Mouse (Mus musculus): ENCODE measurements around the gene Aldh6a1. TPM values are rescaled to one million over a fixed set of nuclear protein-coding genes. Genes with fewer than 3 reads are reported as not detected.

Gene Aldh6a1
- polyA plus RNA-seq, 1 experiment from 2014 or later = 29.5 TPM

DNA sequence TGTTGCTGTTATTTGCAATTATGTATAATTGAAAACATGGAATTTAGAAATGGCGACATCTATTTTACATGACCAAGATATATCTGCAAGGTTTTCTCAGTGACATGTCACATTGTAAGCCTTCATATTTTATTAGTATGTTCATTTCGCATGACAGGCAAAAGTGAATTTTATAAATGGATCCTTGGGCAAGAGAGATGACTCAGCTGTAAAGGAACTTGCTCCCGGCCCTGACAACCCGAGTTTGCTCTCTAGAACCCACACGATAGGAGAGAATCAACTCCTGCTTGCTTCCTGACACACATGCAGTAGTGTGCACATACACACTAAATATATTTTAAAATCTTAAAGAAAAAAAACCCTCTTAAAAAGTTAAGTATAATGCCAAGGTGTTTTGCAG, 10.6 kb upstream of the Aldh6a1 start:
- Histone ChIP-seq H3K27me3 (replicated peaks; ENCODE audit: control insufficient read depth, insufficient read depth, low read length) (no peaks in the 10 kb centered on the region), H3K36me3 (ENCODE audit: control insufficient read depth, insufficient read depth, low read length) (peaks cover 76% of the 10 kb centered on the region), H3K4me1 (replicated peaks; ENCODE audit: control insufficient read depth, insufficient read depth, low read length) (no peaks in the 10 kb centered on the region), H3K4me2 (ENCODE audit: low read length) (no peak overlapping the region), H3K9me3 (ENCODE audit: control insufficient read depth, low read length) (no peaks in the 10 kb centered on the region), H3K27ac (ENCODE audit: low read depth) (no peak overlapping the region), H3K9ac (ENCODE audit: low read length) (no peak overlapping the region), H3K4me3 (ENCODE audit: low read depth, low read length) (no peak overlapping the region)
- no peak for DNase-seq (ENCODE audit: low spot score)
- WGBS = 93% methylated on average over 5 of the region's 5 CpGs
- ATAC-seq (replicated peaks; ENCODE audit: low FRiP score, low TSS enrichment, low read depth) = no peak

DNA sequence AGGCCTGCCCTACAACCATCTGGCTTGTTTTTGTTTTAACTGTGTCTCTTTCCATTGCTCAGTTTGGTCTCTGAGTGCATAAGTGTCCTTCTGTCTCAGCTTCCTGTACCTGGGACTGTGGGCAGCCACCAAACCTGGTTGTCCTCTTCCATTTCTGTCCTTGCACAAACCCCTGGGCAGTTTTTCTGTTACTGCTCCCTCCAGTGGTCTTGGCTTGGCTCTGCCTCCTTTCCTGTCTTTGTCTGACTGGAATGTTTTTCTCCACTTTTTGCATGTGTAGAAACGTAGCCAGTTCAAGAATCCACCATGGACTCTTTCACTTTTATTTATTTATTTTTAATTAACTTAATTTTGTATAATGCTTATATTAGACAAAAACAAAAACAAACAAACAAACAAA, 9.0 kb upstream of the Aldh6a1 start:
- no peak for ATAC-seq (replicated peaks; ENCODE audit: low FRiP score, low TSS enrichment, low read depth)
- no peak for DNase-seq (ENCODE audit: low spot score)
- Histone ChIP-seq H3K27me3 (replicated peaks; ENCODE audit: control insufficient read depth, insufficient read depth, low read length) (no peaks in the 10 kb centered on the region), H3K4me2 (ENCODE audit: low read length) (no peak overlapping the region), H3K36me3 (ENCODE audit: control insufficient read depth, insufficient read depth, low read length) (peaks cover 63% of the 10 kb centered on the region), H3K4me3 (ENCODE audit: low read depth, low read length) (no peak overlapping the region), H3K4me1 (replicated peaks; ENCODE audit: control insufficient read depth, insufficient read depth, low read length) (no peaks in the 10 kb centered on the region), H3K9ac (ENCODE audit: low read length) (no peak overlapping the region), H3K27ac (ENCODE audit: low read depth) (no peak overlapping the region), H3K9me3 (ENCODE audit: control insufficient read depth, low read length) (no peaks in the 10 kb centered on the region)
- 67% methylated on average over 1 of the region's 1 CpGs for WGBS

DNA sequence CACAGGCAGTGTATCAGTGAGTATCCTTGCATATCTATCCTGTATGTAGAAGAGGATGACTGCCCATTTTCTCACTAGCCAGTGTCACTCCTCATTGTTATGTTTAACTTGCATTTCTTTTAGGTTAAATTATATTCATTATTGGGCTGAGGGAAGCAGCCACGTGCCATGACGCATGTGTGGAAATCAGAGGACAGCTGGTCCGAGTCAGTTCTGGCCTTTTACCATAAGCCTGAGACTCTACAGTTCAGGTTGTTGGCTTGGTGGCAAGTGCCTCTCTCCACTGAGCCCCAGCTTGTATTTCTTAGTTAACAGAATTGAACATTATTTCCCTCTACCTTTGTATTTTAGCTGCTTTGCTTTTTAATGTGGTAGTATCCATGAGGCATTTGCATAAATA, 6.1 kb upstream of the Aldh6a1 start:
- no peak overlapping the region for H3K9ac ChIP-seq (ENCODE audit: low read length)
- DNase-seq (ENCODE audit: low spot score) = no peak
- peaks cover 40% of the 10 kb centered on the region for H3K36me3 ChIP-seq (ENCODE audit: control insufficient read depth, insufficient read depth, low read length)
- H3K4me2 ChIP-seq (ENCODE audit: low read length) = no peak overlapping the region
- no peaks in the 10 kb centered on the region for H3K27me3 ChIP-seq (replicated peaks; ENCODE audit: control insufficient read depth, insufficient read depth, low read length)
- H3K4me3 ChIP-seq (ENCODE audit: low read depth, low read length) = no peak overlapping the region
- ATAC-seq (replicated peaks; ENCODE audit: low FRiP score, low TSS enrichment, low read depth) = no peak
- no peak overlapping the region for H3K27ac ChIP-seq (ENCODE audit: low read depth)
- H3K9me3 ChIP-seq (ENCODE audit: control insufficient read depth, low read length) = no peaks in the 10 kb centered on the region
- H3K4me1 ChIP-seq (replicated peaks; ENCODE audit: control insufficient read depth, insufficient read depth, low read length) = peaks cover 9% of the 10 kb centered on the region
- WGBS = 93% methylated on average over 3 of the region's 3 CpGs

DNA sequence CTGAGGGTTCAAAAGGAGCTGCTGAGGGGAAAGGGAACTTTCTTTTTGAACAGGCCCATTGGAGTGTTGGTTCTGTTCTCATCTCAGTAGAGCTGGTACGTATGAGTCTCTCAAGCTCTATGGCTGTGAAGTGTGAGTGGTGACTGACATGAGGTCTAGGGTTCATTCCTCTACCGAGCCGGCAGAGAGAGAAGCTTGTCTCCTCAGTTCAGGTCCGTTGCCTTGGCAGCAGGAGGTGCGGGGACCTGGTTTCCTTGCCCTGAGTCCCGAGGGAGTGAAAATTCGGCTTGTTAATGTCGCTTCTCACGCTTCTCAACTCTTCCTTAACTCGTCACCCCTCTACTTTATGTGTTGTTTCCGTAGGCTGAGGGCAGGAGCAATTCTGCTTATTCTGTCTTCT, 997 bp upstream of the Aldh6a1 start:
- Histone ChIP-seq H3K4me2 (ENCODE audit: low read length) (peak overlapping the region; percentile 99), H3K4me3 (ENCODE audit: low read depth, low read length) (peak overlapping the region; percentile 95), H3K9ac (ENCODE audit: low read length) (peak overlapping the region; percentile 66), H3K27me3 (replicated peaks; ENCODE audit: control insufficient read depth, insufficient read depth, low read length) (no peaks in the 10 kb centered on the region), H3K9me3 (ENCODE audit: control insufficient read depth, low read length) (no peaks in the 10 kb centered on the region), H3K36me3 (ENCODE audit: control insufficient read depth, insufficient read depth, low read length) (peaks cover 3% of the 10 kb centered on the region; the same call in 1 of the 2 replicates), H3K27ac (ENCODE audit: low read depth) (peak overlapping the region; percentile 57; the same call in 1 of the 2 replicates), H3K4me1 (replicated peaks; ENCODE audit: control insufficient read depth, insufficient read depth, low read length) (peaks cover 12% of the 10 kb centered on the region)
- DNase-seq (ENCODE audit: low spot score) (no peak), ATAC-seq (replicated peaks; ENCODE audit: low FRiP score, low TSS enrichment, low read depth) (no peak)
- 1% methylated on average over 11 of the region's 11 CpGs for WGBS

DNA sequence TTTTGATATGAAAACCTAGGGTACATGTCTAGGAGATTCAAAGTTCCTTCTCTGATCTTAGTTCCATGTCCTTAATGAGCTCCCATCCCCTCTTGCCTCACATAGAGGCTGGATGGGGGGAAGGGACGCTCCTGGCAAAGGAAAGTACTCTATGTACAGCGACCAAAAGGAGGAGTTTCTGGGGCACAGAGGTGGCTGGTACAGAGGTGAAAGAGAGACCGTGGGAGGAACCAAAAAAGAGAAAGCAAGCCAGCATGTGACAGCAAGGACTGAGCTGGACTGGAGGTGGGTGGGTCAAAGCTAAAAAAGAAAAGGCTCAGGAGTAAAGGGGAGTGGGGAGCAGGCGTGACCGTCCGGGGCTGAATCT, 470 bp downstream of the Aldh6a1 start:
- Histone ChIP-seq H3K9ac (ENCODE audit: low read length) (peak overlapping the region; percentile 57), H3K9me3 (ENCODE audit: control insufficient read depth, low read length) (no peaks in the 10 kb centered on the region), H3K27ac (ENCODE audit: low read depth) (no peak overlapping the region), H3K4me2 (ENCODE audit: low read length) (peak overlapping the region; percentile 80), H3K36me3 (ENCODE audit: control insufficient read depth, insufficient read depth, low read length) (no peaks in the 10 kb centered on the region), H3K4me1 (replicated peaks; ENCODE audit: control insufficient read depth, insufficient read depth, low read length) (peaks cover 12% of the 10 kb centered on the region), H3K4me3 (ENCODE audit: low read depth, low read length) (peak overlapping the region; percentile 95), H3K27me3 (replicated peaks; ENCODE audit: control insufficient read depth, insufficient read depth, low read length) (no peaks in the 10 kb centered on the region)
- DNase-seq (ENCODE audit: low spot score) (no peak), ATAC-seq (replicated peaks; ENCODE audit: low FRiP score, low TSS enrichment, low read depth) (no peak)
- 0% methylated on average over 6 of the region's 6 CpGs for WGBS

DNA sequence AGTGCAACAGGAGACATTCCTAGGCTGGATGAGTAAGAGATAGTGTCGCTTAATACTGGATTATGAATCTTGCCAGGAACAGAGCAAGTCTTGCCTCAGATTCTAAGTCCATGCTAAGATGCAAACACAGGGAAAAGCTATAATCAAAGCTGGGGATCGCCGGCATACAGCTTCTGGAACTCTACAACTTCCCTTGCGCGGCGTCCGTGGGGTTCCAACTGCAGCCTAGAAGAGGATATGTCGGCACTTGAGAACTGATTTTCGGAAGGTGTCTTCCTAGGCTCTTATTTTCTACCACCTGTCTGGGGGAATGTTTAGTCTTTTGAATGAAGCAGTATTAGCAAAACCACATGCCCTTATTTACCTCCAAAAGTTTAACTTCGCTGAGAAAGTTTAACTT, 917 bp downstream of the Aldh6a1 start:
- no peak for ATAC-seq (replicated peaks; ENCODE audit: low FRiP score, low TSS enrichment, low read depth)
- H3K27me3 ChIP-seq (replicated peaks; ENCODE audit: control insufficient read depth, insufficient read depth, low read length) = no peaks in the 10 kb centered on the region
- no peak for DNase-seq (ENCODE audit: low spot score)
- 48% methylated on average over 10 of the region's 10 CpGs for WGBS
- H3K4me3 ChIP-seq (ENCODE audit: low read depth, low read length) = peak overlapping the region; percentile 95
- peak overlapping the region; percentile 80 for H3K4me2 ChIP-seq (ENCODE audit: low read length)
- H3K36me3 ChIP-seq (ENCODE audit: control insufficient read depth, insufficient read depth, low read length) = no peaks in the 10 kb centered on the region
- peaks cover 12% of the 10 kb centered on the region for H3K4me1 ChIP-seq (replicated peaks; ENCODE audit: control insufficient read depth, insufficient read depth, low read length)
- no peaks in the 10 kb centered on the region for H3K9me3 ChIP-seq (ENCODE audit: control insufficient read depth, low read length)
- H3K9ac ChIP-seq (ENCODE audit: low read length) = no peak overlapping the region; the same call in 1 of the 2 replicates
- H3K27ac ChIP-seq (ENCODE audit: low read depth) = no peak overlapping the region

DNA sequence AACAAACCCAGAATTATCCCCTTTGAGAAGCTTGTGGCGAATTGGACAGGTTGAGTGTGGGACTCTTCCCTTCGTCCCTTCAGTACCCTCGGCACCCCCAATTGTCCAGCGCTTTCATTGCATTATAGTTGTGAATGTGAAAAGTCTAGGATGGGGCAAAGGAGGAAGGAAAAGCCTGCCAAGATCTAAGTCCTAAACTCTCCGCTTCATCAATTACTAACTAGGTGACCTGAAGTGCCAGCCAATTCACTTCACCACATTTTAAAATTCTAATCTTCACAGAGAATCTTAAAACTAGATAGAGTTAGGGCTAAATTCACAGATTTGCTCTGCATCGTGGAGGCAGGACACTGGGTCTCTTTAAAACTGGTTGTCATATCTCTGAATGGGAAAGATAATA, 2.6 kb downstream of the Aldh6a1 start:
- Histone ChIP-seq H3K27ac (ENCODE audit: low read depth) (no peak overlapping the region), H3K9ac (ENCODE audit: low read length) (no peak overlapping the region), H3K36me3 (ENCODE audit: control insufficient read depth, insufficient read depth, low read length) (no peaks in the 10 kb centered on the region), H3K9me3 (ENCODE audit: control insufficient read depth, low read length) (no peaks in the 10 kb centered on the region), H3K4me3 (ENCODE audit: low read depth, low read length) (no peak overlapping the region), H3K4me1 (replicated peaks; ENCODE audit: control insufficient read depth, insufficient read depth, low read length) (peaks cover 12% of the 10 kb centered on the region), H3K27me3 (replicated peaks; ENCODE audit: control insufficient read depth, insufficient read depth, low read length) (no peaks in the 10 kb centered on the region), H3K4me2 (ENCODE audit: low read length) (no peak overlapping the region)
- ATAC-seq (replicated peaks; ENCODE audit: low FRiP score, low TSS enrichment, low read depth) (no peak), DNase-seq (ENCODE audit: low spot score) (no peak)
- 83% methylated on average over 6 of the region's 6 CpGs for WGBS

DNA sequence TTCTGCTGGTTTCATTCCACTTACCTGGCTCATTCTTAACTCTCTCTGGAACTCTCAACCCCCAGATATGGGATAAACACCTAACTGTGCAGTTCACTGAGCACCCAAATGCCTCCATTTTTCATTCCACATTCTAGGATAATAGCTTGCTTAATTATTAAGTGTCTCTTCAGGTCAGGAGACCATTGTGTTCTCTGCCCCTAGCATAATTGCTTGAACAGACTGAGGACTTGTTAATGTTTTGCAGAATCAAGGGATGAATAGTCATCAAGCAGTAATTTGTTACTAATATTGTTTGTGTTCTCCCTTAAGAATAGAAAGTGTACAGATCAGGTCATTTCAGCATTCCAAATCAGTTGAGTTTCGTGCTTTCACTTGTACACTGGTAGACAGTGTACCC, 3.4 kb downstream of the Aldh6a1 start:
- Histone ChIP-seq H3K9ac (ENCODE audit: low read length) (no peak overlapping the region), H3K4me3 (ENCODE audit: low read depth, low read length) (no peak overlapping the region), H3K4me1 (replicated peaks; ENCODE audit: control insufficient read depth, insufficient read depth, low read length) (peaks cover 8% of the 10 kb centered on the region), H3K27ac (ENCODE audit: low read depth) (no peak overlapping the region), H3K9me3 (ENCODE audit: control insufficient read depth, low read length) (no peaks in the 10 kb centered on the region), H3K36me3 (ENCODE audit: control insufficient read depth, insufficient read depth, low read length) (no peaks in the 10 kb centered on the region), H3K27me3 (replicated peaks; ENCODE audit: control insufficient read depth, insufficient read depth, low read length) (no peaks in the 10 kb centered on the region), H3K4me2 (ENCODE audit: low read length) (no peak overlapping the region)
- 81% methylated on average over 1 of the region's 1 CpGs for WGBS
- ATAC-seq (replicated peaks; ENCODE audit: low FRiP score, low TSS enrichment, low read depth) (no peak), DNase-seq (ENCODE audit: low spot score) (no peak)

DNA sequence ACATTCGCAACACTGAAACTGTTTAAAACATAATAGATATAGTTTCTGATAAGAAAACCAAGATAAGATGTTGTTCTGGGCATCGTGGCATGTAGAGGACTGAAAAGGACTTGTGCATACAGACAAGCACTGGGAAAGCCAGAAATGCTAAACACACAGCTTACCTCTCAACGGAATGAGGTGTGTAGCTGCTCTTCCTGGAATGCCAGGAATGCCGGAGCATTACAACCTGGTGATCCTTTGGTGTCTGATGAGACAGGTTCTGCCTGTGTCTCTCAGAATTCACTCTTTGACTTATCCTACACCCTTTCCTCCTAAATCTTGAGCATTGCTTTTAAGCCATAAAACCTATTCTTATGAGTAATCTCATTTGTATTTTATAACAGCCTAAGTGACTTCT, 8.3 kb downstream of the Aldh6a1 start:
- 64% methylated on average over 4 of the region's 4 CpGs for WGBS
- ATAC-seq (replicated peaks; ENCODE audit: low FRiP score, low TSS enrichment, low read depth) = no peak
- Histone ChIP-seq H3K27ac (ENCODE audit: low read depth) (no peak overlapping the region), H3K4me3 (ENCODE audit: low read depth, low read length) (no peak overlapping the region), H3K9ac (ENCODE audit: low read length) (no peak overlapping the region), H3K9me3 (ENCODE audit: control insufficient read depth, low read length) (no peaks in the 10 kb centered on the region), H3K4me1 (replicated peaks; ENCODE audit: control insufficient read depth, insufficient read depth, low read length) (no peaks in the 10 kb centered on the region), H3K4me2 (ENCODE audit: low read length) (no peak overlapping the region), H3K27me3 (replicated peaks; ENCODE audit: control insufficient read depth, insufficient read depth, low read length) (no peaks in the 10 kb centered on the region), H3K36me3 (ENCODE audit: control insufficient read depth, insufficient read depth, low read length) (no peaks in the 10 kb centered on the region)
- DNase-seq (ENCODE audit: low spot score) = no peak
